Mouse (Mus musculus) MN1 (cell line): Measurements from ENCODE around the gene Krt80.

ENCODE experiments used
- DNase-seq: peaks from one replicate; pipeline ENCODE4 v3.0.0-alpha.2; 2016; ENCODE audit warnings: low spot score

Gene Krt80

DNA sequence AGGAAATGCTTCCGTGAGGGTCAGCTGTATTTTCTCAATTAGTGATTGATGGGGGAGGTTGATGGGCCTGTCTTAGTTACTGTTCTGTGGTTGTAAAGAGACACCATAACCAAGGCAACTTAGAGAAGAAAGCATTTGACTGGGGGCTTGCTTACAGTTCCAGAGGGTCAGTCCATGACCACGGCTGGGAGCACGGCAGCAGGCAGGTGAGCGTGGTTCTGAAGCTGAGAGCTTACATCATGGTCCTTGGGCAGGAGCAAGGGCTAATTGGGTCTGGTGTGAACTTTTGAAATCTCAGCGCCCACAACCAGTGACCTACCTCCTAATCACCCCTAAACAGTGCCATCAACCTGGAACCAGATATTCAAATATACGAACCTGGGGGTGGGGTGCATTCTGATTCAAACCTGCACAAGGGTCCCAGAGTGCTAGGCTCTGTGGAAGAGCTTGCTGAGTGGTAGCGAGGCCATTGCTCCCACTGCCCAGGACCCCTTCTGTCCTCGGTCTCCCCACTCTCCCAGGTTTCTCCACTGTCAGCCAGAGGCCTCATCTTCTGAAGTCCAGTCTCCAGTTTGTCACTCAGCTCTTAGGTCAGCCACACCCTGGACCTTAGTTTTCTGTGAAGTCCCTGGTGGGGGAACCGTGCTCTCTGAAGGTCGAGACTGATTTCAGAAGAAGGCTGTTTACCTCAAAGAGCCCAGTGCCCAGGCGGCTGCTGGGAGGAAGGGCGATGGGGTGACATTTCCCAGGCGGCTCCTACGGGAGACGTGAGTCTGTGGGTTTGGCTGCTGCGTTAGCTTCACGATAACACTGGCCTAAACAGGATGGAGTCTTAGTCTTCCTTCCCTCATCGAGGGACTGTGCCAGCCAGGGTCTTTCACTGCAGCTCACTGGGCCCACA lies 52.8 kb downstream of the Krt80 start:
- no peak for DNase-seq

DNA sequence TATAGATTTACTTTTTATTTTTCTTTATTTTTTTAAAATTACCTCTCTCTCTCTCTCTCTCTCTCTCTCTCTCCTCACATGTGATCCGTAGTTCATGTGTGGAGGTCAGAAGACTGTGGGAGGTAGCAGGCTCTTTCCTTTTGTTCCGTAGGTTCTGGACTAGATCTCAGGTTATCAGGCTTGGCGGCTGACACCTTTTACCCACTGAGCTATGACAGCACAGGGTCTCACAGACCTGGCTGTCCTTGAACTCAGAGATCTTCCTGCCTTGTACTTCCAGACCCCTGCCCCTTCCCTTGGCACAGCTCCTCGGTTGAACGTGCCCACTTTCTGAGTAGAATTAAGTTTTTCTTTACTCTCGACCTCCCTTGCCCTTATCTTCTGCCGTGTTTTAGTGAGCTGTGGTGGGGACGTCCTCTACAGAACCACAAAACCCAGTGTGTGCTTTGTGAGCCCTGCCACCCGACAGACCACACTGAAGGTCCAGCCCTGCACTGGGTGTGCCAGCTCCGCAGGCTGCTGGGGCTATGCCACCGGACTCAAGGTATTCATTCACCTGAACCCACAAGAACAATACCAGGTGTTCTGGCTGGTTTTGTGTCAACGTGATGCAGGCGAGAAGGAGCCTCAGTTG lies 53.6 kb downstream of the Krt80 start:
- DNase-seq: no peak

DNA sequence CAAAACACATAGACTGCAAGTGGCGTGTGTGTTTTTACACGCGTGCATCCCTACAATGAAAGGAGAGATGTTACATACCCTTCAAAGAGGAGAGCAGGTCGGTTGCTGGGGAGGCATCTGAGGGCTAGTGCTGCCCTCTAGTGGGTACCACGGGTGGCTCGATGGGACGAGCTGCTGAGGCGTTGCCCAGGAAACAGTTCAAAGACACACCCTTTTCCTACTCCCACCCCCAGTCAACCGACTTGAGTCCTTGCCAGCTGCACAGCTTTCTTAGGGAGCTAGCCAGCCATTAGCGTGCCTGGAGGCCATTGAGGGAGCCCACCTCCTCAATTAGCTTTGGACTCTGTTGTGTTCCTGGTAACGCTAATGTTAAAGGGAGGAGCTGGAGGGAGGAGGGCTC lies 54.1 kb downstream of the Krt80 start:
- DNase-seq: peak; percentile 97

DNA sequence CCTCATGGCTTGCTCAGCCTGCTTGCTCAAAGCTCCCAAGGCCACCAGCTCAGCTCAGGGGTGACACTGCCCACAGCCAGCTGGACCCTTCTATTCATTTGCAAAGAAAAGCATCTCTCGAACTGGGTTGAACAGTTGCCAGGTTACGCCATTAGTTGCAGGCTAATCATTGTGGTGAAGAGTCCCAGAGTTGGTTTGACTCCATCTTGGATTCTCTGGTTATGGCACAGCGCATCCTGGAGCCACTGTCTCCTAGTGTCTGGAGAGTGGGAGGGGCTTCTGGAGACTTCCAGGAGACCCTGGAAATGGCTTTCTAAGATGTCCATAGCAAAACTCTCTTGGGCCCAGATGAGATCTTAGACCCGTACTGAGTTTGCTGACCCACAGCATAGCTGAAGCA lies 54.6 kb downstream of the Krt80 start:
- DNase-seq: no peak

DNA sequence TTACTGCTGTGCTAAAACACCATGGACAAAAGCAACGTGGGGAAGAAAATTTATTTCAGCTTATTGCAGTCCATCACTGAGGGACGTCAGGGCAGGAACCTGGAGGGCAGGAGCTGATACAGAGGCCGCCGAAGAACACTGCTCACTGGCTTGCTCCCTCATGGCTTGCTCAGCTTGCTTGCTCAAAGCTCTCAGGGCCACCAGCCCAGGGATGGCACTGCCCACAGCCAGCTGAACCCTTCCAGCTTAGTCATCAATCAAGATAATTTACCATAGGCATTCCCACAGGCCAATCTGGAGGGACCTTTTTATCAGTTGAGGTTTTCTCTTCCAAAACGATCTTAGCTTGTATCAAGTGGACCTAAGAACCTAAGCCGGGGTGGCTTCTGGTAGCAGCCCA lies 58.0 kb downstream of the Krt80 start:
- no peak for DNase-seq

DNA sequence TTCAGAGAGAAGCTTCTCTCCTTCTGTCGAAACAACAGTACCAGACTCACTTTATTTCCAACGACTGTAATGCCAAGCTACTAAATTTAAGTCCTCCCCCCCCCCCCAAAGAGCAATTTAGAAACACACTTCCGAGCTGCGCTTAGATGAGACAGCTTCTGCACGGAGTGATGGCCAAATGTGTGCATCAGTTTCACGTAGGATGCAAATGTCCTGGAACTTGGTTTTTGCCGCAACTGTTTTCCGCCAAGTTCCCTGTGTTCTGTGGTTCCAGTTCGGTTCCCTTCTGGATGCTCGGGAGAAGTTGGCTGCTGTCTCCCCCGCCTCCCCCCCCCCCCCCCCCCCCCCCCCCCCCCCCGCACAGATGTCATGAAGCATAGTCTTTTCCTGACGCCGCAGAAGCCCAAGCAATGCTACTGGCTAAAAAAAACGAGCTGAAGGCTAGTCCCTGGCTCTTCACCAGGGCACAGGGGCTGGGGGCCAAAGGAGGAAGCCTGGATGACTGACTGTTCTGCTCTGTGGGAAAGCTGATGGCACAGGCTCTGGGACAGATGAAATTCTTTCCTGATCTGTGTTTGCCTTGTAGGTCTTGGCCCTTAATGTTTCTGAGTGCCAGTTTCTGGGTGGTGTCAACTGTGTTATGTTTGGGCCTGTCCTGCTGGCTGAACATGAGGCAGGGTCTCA lies 58.7 kb downstream of the Krt80 start:
- DNase-seq: no peak

DNA sequence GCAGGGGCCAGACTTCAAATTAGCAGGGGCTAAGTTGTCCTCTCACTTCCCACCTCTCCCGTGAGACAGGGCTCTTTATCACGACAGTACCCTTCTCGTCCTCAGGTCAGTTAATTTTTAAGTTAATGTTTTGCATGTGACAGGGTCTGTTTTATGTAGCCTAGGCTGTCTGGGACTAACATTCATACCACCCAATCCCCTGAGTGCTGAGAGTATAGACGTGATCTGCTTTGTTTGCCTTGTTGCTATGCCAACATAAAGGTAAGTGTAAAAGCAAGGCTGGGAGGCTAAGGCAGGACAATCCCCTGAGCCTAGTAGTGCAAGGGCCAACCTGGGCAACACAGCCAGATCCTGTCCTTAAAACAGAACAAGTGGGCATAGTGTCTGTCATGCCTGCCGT lies 60.5 kb downstream of the Krt80 start:
- peak; percentile 53 for DNase-seq

DNA sequence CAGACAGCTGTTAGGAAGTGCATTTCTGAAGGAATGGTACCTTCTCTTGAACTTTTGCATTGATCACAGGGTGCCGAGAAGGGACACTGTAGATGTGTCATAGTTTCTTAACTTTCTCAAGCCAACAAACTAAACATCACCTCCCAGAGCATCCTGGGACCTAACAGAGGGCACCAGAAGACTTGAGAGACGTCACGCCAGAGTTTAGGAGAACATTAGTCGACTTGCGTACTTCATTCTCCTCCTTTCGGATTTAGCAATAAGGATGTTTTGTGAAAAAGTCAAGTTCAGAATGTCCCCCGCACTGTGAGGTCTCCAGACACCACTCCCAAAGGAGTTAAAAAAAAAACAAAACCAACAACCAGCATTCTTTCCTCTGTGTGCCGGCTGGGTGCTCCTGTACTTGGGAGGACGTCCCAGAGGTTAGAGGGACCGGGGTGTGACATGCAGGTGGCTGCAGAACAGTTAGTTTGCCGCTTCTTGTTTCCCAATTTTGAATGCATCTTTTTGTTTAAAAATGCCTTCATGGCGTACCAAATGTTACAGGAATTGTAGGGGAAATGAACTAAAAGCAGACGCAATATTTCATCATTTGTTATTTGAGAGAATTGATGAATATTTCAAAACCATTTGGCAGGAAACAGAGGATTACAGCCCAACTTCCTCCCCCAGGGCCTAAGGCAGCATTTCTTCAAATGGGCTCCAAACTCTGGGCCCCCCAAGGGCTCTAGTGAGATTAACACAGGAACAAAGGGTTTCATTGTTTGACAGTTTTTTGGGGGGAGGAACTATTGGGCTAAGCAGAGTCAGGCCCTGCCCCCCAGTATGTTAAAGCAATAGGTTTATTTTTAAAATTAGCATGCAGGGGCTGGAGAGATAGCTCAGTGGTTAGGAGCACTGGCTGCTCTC lies 61.3 kb downstream of the Krt80 start:
- no peak for DNase-seq

DNA sequence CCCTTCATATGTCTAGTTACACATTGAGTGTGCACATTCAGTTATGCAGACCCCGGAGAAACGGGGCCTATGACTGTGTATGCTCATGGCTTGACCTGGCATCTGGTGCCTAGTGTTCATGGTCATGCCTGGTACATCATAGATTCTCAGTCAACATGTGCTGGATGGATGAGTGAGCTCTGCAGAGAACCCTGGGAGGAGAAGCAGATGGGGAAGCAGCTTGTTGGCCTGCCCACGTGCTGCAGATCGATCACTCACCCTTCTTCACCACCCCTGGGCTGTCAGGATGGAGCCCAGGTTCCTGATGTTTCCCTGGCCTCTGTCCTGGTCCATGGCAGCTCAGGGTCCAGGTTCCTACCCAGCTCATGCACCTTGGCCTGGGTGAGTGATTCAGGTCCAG lies 63.5 kb downstream of the Krt80 start:
- DNase-seq: no peak

DNA sequence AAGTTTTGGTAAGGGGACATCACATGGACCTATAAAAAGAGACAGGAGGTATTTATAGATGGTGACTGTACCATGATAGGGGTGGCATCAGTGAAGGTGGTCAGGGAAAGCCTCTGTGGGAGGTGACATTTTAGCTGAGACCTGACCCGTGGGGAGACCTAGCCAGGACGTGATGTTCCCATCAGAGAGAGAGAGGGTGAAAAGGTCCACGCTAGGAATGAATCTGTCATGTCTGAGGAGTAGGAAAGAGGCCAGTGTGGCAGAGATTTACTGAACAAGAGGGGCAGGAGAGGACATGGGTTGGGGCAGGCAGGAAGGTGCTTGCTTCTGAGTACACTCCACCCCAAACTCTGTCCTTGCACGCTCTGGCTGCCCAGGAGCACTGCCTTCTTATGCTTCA lies 66.1 kb downstream of the Krt80 start:
- no peak for DNase-seq

DNA sequence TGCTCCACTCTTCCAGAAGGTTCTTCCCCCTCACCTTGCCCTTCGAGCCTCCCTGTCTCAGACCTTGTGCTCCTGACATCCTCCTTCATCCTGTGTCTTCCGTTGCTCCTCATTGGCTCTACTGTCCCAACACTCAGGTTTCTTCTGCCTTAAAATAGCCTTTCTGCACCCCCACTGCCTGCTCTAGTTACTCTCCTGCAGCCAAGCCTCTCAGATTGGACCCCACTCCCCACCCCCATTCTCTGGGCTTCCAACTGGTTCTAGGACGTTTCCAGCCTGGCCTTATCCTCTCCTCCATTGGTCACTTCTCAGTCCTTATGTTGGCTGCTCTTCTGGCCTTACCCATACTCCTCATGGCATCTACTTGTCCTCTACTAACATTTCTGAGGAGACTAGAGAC lies 67.8 kb downstream of the Krt80 start:
- no peak for DNase-seq

DNA sequence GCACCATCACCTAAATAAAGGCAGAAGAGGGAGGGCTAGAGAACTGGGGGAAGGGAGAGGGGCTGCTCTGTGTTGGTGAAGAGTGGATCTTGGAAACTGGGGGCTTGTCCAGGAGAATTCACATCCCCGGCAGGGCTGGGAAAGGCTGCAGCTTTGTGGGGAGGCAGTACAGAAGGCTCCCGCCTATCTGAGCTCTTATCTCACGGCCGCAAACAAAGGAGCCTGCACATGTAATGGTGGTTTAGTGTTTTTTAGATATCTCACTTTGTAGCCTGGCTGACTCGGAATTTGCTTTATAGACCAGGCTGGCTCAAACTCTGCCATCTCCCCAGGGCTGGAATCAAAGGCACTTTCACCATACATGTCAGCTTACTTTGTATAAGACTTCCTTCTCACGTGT lies 69.8 kb downstream of the Krt80 start:
- no peak for DNase-seq

DNA sequence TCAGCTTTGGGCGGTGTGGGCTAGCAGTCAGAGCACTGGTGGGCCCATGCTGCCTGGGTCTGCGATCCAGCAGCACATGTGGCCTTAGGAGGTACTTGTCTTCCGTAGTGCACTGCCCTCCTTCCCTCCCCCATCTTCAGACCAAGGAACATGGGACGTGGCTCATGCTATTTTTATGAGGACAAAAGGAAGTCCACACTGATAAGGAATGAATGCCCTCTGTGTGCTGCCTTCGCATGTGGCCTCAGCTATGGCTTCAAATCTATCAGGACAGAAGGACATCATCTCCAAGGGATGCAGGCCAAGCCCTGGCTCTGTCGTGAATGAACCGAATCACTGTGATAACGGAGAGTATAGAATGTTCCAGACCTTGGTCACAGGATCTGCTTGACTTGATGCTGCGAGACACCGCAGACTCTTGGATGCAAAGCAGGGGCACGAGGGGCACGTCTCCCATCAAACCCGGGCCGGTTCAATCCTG lies 70.4 kb downstream of the Krt80 start:
- no peak for DNase-seq

DNA sequence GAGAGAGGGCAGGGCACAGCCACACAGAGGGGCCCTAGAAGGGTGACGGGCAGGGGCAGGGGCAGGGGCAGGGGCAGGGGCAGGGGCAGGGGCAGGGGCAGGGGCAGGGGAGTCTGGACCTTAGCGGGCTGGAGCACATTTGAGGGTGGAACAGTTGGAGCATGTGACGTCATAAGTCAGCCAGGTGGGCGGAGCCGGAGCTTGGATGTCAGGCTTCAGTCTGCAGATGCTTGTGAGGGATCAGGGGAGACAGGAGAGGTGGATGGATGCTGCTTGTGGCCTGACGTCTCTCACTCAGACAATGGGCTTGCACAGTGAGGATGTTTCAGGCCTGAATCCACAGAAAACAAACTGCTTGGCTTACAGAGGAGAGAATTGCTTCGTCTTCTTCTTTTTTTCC lies 71.4 kb downstream of the Krt80 start:
- peak; percentile 56 for DNase-seq

DNA sequence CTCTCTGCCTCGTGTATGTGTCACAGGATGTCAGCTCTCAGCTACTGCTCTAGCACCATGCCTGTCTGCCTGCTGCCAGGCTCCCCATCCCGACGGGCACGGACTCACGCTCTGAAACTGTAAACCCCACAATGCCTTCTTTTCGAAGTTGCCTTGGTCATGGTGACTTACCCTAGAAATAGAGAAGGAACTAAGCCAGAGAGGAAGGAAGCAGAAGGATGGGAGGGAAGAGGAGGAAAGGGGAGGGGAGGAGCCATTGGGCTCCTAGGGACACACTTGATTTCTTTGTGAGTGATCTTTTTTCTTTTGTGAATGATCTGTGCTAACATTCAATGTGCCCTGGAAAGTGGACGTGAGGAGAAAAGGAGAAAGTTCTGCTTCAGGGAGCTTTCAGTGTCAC lies 72.0 kb downstream of the Krt80 start:
- DNase-seq: no peak
